Mouse (Mus musculus) spleen, adult 12 weeks (tissue): Measurements from ENCODE around the gene Syndig1l.
A peak's percentile ranks its signal among the peaks of the same experiment; 100 is the strongest.

Experiments used
- DNase-seq: peaks from one replicate; pipeline ENCODE4 v3.0.0; 2022; ENCODE audit warnings: low spot score

Syndig1l gene

DNA sequence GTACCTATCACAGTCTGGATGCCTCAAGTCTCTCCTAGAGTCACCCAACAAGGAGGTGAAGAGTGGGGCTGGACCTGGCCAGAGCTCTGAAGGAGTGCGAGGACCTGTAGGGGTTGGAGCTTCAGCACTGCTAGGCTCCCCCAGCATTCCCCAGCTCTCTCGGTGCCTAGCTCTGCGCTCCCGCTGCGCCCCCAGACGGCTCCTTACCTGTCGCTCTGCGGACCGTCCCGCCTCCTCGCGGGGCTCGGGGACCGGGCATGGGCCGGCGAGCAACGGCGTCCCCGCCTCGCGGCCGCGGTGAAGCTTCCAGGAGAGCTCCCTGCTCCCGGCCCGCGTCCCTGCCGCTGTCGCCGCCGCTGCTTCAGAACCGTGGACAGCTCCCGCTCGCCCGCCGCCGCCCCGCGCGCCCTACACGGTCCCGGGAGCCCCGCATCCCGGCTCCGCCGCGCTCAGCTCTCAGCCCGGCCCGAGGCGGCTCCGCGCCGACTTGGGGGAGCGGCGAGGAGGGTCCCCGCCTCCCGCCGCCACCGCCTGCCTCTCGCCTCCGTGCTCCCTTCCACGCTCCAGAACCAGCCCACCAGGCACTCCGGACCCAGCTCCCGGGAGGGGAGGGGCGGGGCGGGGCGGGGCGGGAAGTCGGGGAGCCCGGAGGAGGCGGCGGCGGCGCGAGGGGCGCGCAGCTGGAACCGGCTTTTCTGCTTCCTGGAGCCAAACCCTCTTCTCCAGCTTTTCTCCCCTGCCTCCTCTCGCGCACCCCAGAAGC lies at the start of gene Syndig1l:
Gene Syndig1l, minus strand, starts transcription at position 513 of the 763 bp plus-strand sequence.
- peak; percentile 45 for DNase-seq

DNA sequence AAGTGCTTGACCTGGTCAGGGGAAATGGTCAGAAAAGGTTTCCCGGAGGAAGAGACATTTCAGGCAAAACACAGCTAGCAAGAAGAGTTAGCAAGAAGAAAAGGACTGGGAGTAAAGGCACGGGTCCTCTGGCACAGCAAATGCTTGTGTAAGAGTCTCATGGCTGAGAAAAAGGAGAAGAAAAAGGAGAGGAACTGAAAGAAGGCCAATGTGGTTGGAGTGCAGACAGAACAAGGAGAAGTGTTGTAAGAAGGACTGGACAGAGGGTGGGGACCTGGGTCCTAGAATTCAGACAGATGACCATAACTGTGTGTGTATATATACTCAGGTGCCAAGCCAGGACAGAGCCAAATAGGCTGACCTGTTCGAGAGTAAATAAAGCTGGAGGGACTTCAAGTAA lies 49.5 kb upstream of the Syndig1l start:
- no peak for DNase-seq

DNA sequence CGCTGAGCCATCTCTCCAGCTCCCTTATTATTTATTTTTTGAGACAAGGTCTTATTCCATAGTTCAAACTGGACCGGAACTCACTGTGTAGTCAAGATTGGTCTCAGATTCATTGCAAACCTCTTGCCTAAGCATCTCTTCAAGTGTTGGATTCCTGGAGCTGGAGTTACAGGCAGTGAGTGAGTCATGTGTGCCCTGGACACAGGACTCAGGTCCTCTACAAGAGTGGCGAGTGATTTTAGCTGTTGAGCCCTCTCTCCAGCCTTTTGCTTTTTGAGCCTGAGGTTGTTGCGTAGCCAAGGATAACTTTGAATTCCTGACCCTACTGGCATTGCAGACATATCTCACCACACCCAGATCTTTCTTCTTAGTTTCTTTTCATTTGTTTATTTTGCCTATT lies 47.1 kb upstream of the Syndig1l start:
- no peak for DNase-seq

DNA sequence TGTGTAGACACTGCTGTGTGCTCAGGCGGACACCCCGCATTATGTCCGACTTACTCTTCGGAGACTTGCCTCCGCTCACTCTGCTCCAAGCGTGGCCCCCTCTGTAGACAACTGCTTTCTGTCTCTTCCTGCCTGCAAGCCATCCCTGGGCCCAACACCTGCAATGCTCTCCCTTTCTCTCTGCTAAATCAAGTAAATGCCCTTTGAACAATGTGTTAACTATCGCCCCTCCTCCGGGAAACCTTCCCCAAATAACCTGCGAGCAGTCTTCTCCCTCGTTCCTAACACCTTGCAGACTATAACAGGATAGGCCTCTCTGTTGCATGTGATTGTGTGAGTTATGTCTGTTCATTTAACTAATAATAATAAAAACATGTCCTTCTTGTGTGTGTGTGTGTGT lies 44.9 kb upstream of the Syndig1l start:
- DNase-seq = no peak

DNA sequence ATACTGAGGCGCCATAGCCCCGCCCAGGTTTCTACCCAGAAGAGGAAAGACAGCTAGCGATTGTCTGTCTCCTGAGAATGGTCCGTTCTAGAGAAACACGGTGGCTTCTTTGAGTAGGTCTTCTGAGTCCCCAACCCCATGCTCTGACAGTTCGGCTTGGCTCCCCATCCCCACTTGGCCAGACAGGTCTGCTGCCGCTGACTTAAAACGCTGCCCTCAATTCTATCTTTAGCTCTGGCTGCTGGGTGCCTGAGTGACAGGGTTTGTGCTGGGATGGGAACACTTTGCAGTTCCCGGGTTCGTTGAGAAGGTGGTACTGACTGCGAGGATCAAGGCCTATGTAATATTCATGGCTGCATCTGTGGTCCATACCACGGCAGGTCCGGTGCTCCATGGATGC lies 34.7 kb upstream of the Syndig1l start:
- DNase-seq = no peak

DNA sequence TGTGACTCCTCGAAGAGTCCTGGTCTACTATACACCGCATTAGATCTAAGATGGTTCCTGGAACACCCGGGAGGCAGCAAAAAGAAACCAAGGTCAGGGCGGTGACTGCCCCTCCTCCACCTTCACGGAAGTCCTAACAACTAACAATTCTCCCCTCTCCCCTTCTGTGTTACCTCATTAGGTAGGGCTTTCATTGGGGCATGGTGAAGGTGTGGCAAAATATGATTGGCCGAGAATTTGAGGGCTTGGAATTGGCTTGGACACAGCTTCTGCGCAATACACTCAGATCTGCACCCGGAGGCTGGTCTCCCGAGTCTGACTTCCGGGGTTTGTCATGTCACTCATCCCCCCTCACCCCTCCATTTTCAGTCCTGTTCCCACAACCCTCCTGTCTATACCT lies 29.8 kb upstream of the Syndig1l start:
- DNase-seq = no peak

DNA sequence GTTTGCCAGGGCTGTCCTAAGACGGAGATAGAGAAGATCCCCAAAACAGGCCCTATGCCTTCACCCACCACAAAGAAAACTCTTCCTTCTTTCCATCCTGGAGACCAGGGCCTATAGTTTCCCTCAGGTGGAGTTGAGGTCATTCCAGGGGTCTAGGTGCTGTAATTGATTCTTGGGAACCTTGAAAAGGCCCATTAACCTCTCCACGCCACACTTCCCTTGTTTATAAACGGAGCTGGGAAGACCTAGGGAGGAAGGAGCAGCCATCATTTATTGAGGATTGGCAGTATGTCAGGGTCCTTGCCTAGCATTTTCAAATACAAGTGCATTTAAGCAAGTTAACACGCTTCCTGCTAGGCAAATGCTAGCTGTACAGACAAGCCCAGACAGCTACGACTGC lies 28.8 kb upstream of the Syndig1l start:
- no peak for DNase-seq

DNA sequence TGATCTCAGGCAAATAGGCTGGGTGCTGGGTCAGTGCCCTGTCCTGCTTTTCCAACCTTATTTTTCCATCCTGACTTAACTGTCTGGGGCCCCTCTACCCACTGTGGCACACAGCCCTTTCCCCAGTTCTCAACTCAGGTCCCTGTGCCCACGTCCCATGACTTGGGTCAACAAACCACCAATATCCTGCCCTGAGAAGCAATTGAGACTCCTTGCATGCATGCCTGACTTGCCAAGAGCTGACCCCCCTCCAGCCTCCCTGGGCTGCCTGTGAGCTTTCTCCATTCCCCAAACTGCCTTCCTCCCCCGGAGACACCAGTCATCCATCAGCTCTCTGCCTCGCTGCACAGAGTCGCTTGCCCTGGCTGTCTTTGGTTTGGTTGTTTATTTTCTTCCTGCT lies 28.4 kb upstream of the Syndig1l start:
- no peak for DNase-seq

DNA sequence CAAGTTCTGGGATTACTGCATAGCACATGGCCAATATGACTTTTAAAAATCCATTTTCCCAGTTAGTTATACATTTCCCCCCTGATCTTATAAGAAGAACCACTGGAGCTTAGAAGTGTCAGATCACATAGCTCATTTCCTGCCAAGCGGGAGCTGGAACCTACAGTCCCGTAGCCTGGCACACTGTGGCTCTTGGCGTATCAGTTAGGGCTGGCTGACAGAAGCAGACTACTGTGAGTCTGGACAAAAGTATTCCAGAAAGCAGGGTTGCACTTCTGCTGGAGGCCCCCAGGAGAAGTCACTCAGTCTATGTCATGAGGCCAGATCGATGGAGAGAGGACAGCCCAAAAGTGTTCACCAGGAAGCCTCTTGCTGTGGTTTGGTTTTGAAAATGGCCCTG lies 27.8 kb upstream of the Syndig1l start:
- no peak for DNase-seq

DNA sequence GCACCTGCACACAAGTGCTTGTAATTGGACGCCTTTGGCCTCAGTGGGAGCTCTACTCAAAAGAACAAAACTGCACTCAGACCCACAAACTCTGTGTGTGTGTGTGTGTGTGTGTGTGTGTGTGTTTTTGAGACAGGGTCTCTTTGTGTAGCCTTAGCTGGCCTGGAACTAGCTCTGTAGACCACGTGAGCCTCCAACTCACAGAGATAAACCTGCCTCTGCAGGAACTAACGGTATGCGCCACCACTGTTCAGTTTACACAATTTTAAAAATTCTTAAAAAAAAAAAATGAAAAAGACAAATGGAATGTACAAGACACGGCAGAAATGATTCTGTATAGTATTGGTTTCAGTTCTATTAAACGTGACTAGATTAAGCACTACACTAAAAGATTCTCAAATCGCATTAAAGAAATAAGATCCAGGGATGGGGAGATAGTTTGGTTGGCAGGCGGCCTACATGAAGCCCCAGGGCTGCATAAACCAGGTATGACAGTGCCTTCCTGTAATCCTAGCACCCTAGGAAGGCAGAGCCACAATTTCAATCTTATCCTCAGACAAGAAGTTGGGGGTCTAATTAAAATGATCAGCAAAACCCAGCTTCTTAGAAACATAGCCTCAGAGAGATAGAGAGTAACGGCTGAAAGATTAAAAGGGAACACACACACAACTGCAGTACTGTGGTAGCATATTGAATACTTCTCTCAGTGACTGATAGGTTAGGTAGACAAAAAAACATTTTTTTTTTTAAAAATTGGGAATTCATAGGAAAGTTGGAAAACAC lies 20.0 kb upstream of the Syndig1l start:
- no peak for DNase-seq

DNA sequence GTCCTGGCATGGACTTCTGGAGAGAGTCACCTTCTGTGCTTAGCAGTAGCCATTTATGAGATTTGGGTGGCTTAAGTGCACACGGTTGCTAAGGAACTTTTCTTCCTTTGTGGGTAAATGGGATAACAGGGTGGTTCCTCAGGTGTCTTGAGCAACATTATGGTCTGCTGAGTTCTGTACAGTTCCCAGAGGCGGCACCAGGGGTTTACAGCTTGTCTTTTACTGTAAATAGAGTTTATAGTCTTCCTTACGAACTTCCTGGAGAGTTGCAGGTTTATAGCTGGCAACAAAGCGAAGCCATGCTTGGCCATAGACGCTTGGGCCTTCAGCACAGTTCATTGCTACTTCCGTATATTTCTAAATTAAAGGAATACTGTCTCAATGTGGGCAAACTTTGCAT lies 15.9 kb upstream of the Syndig1l start:
- DNase-seq = no peak

DNA sequence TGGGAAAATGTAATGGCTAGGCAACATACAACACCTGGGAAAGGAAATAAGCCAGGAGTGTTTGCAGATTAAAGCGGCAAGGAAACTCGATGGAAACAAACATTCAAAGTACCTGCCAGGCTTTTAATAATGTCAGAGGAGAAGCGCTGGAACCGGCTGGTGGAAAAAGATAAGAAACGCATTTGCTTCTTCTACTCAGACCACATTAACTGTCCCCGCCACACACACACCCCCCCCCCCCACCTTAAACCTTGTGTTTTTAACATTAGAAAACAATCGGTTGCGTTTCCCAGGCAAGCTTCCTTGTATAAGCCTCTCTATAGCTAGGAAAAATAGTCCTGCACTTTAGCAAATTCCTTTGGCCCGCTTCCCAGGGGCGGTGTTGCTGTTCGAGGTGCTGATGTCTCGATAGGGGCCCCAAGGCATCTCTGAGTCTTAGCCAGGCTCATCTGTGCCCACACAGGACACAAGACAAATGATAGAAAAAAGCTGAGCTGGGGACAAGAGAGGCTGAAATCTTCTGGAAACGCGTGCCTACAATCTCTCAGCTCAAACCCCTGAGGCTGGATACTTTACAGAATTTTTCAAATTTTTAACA lies 11.3 kb upstream of the Syndig1l start:
- DNase-seq = peak; percentile 8

DNA sequence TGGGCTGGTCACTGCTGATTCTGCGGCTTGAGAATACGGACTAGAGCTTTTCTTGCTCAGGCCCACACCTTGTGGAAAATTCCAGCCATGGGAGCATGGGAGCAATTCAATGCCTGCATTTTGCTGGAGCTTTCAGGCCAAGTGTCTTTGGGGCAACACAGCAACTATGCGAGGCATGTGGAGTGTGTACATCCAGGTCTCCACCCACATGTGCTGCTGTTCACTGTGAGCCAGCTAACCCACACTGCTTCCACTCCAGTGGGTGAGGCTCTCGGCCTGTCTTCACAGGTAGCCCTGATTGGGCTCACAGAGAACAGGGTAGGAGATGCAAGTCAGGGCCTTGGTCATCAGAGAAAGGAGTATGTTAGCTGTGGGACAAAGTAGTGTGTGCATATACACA lies 9.2 kb upstream of the Syndig1l start:
- no peak for DNase-seq

DNA sequence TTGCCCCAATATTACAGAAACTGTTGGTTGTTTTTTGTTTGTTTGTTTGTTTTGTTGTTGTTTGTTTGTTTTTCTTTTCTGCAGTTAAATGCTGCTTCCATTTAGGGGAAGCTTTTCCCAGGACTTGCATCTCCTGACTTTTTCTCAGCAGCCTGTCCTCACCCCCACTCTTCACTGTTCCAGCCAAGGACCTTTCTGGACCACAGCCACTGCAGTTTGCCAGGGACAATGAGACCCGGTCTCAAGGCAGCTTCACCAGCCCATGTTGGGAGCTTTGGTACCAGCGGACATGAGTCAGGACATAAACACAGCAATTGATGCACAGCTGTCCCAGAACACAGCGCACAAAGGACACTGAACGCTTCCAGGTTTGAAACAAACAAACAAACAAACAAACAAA lies 8.3 kb upstream of the Syndig1l start:
- DNase-seq = no peak

DNA sequence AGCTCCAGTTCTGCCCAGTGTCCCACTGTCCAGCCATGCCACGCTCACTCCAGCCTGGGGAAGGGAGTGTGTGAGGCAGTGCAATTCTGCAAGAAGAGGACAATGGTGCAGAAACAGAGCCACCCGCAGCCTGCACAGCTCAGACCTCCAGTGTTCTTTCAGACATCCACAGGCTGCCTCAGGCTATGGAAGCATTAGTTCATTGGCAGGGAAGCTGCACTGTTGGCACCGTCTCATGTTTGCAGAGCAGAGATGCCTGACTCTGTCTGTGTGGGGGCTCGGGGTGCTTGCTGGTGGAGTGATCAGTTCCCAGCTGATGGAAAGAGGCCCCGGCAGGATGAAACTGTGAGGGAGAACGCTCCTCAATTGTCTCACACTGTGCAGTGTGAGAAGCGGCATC lies 4.0 kb upstream of the Syndig1l start:
- no peak for DNase-seq

DNA sequence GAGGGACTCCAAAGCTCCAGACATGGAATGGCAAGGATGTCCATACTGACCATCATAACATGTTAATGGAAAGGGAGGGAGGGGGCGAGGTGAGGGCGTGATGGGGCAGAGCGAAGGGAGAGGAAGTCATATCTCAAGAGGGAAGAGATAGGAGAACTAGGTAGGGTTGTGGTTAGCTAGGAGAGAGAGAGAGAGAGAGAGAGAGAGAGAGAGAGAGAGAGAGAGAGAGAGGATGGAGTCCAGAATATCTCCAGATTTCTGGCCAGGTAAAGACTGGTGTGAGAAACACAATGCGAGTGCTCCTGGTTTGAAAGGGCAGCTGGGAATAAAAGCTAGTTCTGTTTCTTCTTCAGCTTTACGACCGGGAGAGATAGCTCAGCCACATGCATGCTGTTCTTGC lies 6.5 kb downstream of the Syndig1l start:
- no peak for DNase-seq

DNA sequence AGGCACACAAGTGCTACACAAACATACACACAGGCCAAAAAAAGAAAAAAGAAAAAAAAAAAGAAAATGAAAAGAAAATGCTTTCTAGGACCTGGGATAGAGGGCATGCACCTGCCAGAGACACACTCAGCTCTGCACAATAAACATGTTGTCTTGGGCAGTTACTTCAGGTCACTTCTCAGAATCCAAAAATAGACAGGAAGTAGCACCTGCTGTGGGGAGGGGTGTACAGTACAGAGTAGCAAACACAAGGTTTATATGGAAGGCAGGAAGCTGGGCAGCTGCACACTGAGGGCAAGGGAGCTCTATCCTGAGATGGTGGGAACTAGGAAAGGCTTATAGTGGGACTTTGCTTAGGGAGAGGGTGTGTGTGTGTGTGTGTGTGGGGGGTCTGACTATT lies 7.3 kb downstream of the Syndig1l start:
- DNase-seq = no peak

DNA sequence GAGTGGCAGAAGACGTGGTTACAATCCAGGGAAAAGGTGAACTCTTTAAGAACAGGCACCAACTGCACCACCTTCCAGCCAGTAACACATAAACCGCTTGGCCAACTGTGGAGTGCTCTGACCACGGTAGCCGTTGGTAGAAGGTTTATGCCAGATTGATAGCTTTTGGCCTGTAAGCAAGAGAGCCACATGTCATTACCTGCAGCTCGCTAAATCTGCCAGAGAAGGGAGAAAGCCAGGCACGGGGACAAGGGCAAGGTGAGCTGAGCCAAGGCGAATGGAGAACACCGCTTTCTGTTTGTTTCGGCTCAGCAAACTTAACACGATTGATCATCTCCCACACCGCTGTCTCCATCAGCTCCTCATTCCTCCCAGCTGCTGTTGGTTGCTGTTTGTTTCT lies 9.6 kb downstream of the Syndig1l start:
- DNase-seq = no peak

DNA sequence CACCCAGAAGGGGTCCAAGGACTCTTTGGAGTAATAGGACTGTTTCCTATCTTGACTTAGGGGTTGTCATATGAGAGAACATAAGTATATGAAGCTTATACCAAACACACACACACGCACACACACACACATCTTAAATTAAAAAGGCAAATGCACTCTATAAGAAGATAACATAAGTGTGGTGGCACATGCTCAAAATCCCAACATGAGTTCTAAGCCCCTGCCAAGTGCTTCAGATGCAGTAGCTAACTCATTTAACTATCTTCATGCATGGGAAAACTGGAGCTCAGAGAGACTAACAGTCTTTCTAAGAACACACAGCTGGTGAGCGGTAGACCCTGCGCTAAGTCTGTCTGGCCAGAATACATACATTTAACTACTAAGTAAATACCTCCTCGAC lies 11.1 kb downstream of the Syndig1l start:
- no peak for DNase-seq

DNA sequence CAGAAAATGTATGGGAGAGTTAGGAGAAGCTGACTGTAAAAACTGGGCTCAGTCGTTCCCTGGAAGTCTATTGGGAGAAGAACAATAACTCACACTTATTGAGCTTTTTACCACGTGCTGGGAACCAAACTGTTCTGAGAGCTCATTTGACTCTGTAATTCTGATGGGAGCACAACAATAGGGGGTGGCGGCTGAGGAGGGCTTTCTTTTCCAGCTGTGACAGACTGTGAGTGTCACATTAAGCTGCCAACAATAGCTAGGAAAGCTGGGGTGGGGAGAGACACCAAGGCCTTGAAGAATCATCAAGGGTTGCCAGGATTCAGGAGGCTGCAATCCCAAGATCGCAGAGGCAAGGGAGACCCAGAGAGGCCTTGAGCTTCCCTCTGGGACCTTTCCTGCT lies 12.5 kb downstream of the Syndig1l start:
- no peak for DNase-seq

DNA sequence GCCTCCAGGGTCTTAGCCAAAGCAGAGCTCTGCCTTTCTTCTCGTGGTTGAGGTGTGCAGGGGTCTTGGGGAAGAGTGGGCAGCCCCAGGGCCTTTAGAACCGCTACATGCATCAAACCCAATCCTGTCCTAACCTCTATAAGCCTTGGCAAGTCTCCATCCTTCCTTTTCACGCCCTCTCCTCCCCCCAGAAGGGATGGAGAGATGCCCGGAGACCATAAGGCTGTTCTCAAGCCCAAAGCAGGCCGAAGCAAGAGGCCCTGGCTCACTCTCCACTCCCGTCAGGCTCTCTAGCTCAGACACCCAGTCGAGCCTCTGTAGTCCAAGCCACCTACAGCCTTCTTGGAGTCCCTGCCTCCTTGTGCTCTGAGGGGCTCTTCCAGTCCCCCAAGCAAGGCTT lies 14.1 kb downstream of the Syndig1l start:
- no peak for DNase-seq

DNA sequence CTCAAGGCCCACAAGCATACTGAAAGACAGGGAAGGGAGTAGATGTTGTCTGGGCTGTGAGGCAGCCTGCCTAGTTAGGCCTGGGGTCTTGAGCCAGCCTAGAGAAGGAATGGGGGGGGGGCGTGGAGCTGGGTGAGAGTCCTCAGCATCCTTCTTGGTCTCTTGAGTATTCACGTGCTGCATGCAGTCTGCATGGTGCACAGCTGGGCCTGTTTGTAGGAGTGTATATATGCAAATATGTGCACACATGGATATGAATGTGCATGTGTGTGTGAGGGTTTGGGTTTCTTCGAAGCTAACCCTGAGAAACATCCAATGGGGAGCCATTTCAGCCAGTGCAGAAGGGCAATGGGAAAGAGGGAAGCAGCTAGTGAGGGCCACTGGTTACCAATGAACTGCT lies 22.6 kb downstream of the Syndig1l start:
- no peak for DNase-seq
